Mouse (Mus musculus) myocyte (in vitro differentiated cells): ENCODE data around the gene Thoc3. TPM values are rescaled to one million over a fixed set of nuclear protein-coding genes. Genes with fewer than 3 reads are reported as not detected.

Experiments
- H3K27me3 ChIP-seq: one replicate; pipeline ENCODE4 v1.6.1; 2011; ENCODE audit not compliant: control insufficient read depth, insufficient read depth, insufficient read length
- H3K36me3 ChIP-seq: one replicate; pipeline ENCODE4 v1.6.1; 2011; ENCODE audit not compliant: control insufficient read depth, insufficient read depth
- H3K4me2 ChIP-seq: one replicate; pipeline ENCODE4 v1.6.1; 2011; ENCODE audit warnings: low read depth, control low read depth
- H3K4me3 ChIP-seq: one replicate; pipeline ENCODE4 v1.5.1; 2011; ENCODE audit warnings: mild to moderate bottlenecking, control low read depth, moderate library complexity
- H3K79me2 ChIP-seq: one replicate; pipeline ENCODE4 v1.6.1; 2011; ENCODE audit not compliant: control insufficient read depth, insufficient read depth
- H3ac ChIP-seq: one replicate; pipeline ENCODE4 v1.6.1; 2011; ENCODE audit not compliant: control insufficient read depth, insufficient read length
- CEBPB ChIP-seq: IDR thresholded peaks from 2 replicates; pipeline ENCODE4 v1.6.1; 2011; ENCODE audit warnings: mild to moderate bottlenecking, moderate library complexity; ENCODE audit not compliant: poor library complexity, insufficient read depth, severe bottlenecking
- E2F4 ChIP-seq: IDR thresholded peaks from one replicate; pipeline ENCODE4 v1.6.1; 2011; ENCODE audit warnings: mild to moderate bottlenecking, control low read depth, moderate library complexity; ENCODE audit not compliant: insufficient read depth
- MAX ChIP-seq: IDR thresholded peaks from one replicate; pipeline ENCODE4 v1.6.1; 2011; ENCODE audit warnings: low read depth, mild to moderate bottlenecking, control low read depth
- MYOD1 ChIP-seq, 3 experiments: IDR thresholded peaks; one replicate each; pipeline ENCODE4 v1.6.1; 2011; ENCODE audit warnings: control low read depth in 2 of 3, low read depth in 2 of 3, mild to moderate bottlenecking in 2 of 3, moderate library complexity in 1 of 3; ENCODE audit not compliant: insufficient read length in 2 of 3, control insufficient read depth in 1 of 3
- MYOG ChIP-seq, 3 experiments: IDR thresholded peaks; one replicate each; pipeline ENCODE4 v1.6.1; 2011; ENCODE audit warnings: control low read depth in 2 of 3, low read depth in 2 of 3, mild to moderate bottlenecking in 2 of 3; ENCODE audit not compliant: insufficient read length in 2 of 3, control insufficient read depth in 1 of 3, insufficient read depth in 1 of 3
- POLR2A ChIP-seq: IDR thresholded peaks from one replicate; pipeline ENCODE4 v1.6.1; 2011; ENCODE audit warnings: low read depth, mild to moderate bottlenecking, control low read depth, moderate library complexity; ENCODE audit not compliant: insufficient read length
- POLR2AphosphoS2 ChIP-seq: IDR thresholded peaks from one replicate; pipeline ENCODE4 v1.6.1; 2011; ENCODE audit warnings: low read depth, control low read depth; ENCODE audit not compliant: insufficient read length
- REST ChIP-seq: IDR thresholded peaks from one replicate; pipeline ENCODE4 v1.6.1; 2011; ENCODE audit warnings: mild to moderate bottlenecking, control low read depth, moderate library complexity; ENCODE audit not compliant: insufficient read depth, insufficient read length
- SRF ChIP-seq: IDR thresholded peaks from one replicate; pipeline ENCODE4 v1.6.1; 2011; ENCODE audit warnings: low read depth; ENCODE audit not compliant: control insufficient read depth, insufficient read length
- TCF12 ChIP-seq: IDR thresholded peaks from one replicate; pipeline ENCODE4 v1.6.1; 2011; ENCODE audit warnings: mild to moderate bottlenecking, control low read depth; ENCODE audit not compliant: poor library complexity, insufficient read depth, severe bottlenecking
- TCF3 ChIP-seq: IDR thresholded peaks from one replicate; pipeline ENCODE4 v1.6.1; 2011; ENCODE audit warnings: low read depth, control low read depth; ENCODE audit not compliant: insufficient read length
- USF1 ChIP-seq: IDR thresholded peaks from one replicate; pipeline ENCODE4 v1.6.1; 2011; ENCODE audit warnings: low read depth, mild to moderate bottlenecking, control low read depth, moderate library complexity
- polyA plus RNA-seq: library from polyadenylated mRNA; unstranded; fragments of >200 nt; fragmentation: generic; extraction: Trizol; gene quantifications from one replicate; pipeline ENCODE4 v1.2.1, GENCODE M21; 2012; ENCODE audit warnings: missing spikeins

The Thoc3 gene
- polyA plus RNA-seq, 1 experiment, result 40.6 TPM

GRCm38 (mm10) chr13:54481498-54481897, 12.8 kb upstream of the Thoc3 start:
- no peaks in the 10 kb centered on the region for H3K36me3 ChIP-seq
- no peak overlapping the region for H3K4me3 ChIP-seq
- H3ac ChIP-seq, result no peak overlapping the region
- TF ChIP-seq TCF3 (no peak), MYOD1 (IDR thresholded peaks at IDR 0.05; ENCODE audit: control insufficient read depth in 1 of 3, insufficient read length in 2 of 3, low read depth in 2 of 3) (no peak), POLR2A (no peak), TCF12 (no peak), POLR2AphosphoS2 (no peak), CEBPB (no peak), REST (no peak)
- no peak overlapping the region for H3K4me2 ChIP-seq
- H3K27me3 ChIP-seq, result no peaks in the 10 kb centered on the region
- no peaks in the 10 kb centered on the region for H3K79me2 ChIP-seq

- TF ChIP-seq CEBPB, result no peak
- TF ChIP-seq REST, result no peak
- TF ChIP-seq POLR2AphosphoS2, result no peak
- no peak for TF ChIP-seq TCF12
- TF ChIP-seq MYOD1 (IDR thresholded peaks at IDR 0.05; ENCODE audit: control insufficient read depth in 1 of 3, insufficient read length in 2 of 3, low read depth in 2 of 3), result no peak
- no peak for TF ChIP-seq SRF
- TF ChIP-seq USF1, result no peak
- TF ChIP-seq MYOG (IDR thresholded peaks at IDR 0.05; ENCODE audit: control insufficient read depth in 1 of 3, insufficient read depth in 1 of 3, insufficient read length in 2 of 3, low read depth in 2 of 3), result no peak
- TF ChIP-seq MAX, result no peak
- no peaks in the 10 kb centered on the region for H3K27me3 ChIP-seq
- H3K36me3 ChIP-seq, result no peaks in the 10 kb centered on the region
- no peak overlapping the region for H3K4me3 ChIP-seq
- no peaks in the 10 kb centered on the region for H3K79me2 ChIP-seq
- no peak overlapping the region for H3ac ChIP-seq
- H3K4me2 ChIP-seq, result no peak overlapping the region
These were observed 10.6 kb upstream of the Thoc3 start for GRCm38 (mm10) chr13:54479286-54479685.

- Histone ChIP-seq H3K36me3 (no peaks in the 10 kb centered on the region), H3ac (no peak overlapping the region), H3K4me3 (no peak overlapping the region), H3K27me3 (peaks cover 10% of the 10 kb centered on the region), H3K79me2 (no peaks in the 10 kb centered on the region), H3K4me2 (no peak overlapping the region)
- no peak for TF ChIP-seq SRF
- no peak for TF ChIP-seq POLR2A
These were observed 7.1 kb upstream of the Thoc3 start for GRCm38 (mm10) chr13:54475702-54476101.

GRCm38 (mm10) chr13:54474996-54475395, 6.3 kb upstream of the Thoc3 start:
- Histone ChIP-seq H3ac (no peak overlapping the region), H3K4me3 (no peak overlapping the region), H3K36me3 (no peaks in the 10 kb centered on the region), H3K79me2 (no peaks in the 10 kb centered on the region), H3K4me2 (no peak overlapping the region), H3K27me3 (peaks cover 10% of the 10 kb centered on the region)
- no peak for TF ChIP-seq TCF3
- no peak for TF ChIP-seq POLR2AphosphoS2
- no peak for TF ChIP-seq CEBPB
- TF ChIP-seq SRF, result no peak
- no peak for TF ChIP-seq REST
- no peak for TF ChIP-seq MYOD1 (IDR thresholded peaks at IDR 0.05; ENCODE audit: control insufficient read depth in 1 of 3, insufficient read length in 2 of 3, low read depth in 2 of 3)
- TF ChIP-seq USF1, result no peak

- Histone ChIP-seq H3K4me3 (no peak overlapping the region), H3ac (no peak overlapping the region), H3K36me3 (no peaks in the 10 kb centered on the region), H3K27me3 (peaks cover 10% of the 10 kb centered on the region), H3K79me2 (peaks cover 16% of the 10 kb centered on the region), H3K4me2 (no peak overlapping the region)
- TF ChIP-seq SRF (no peak), POLR2AphosphoS2 (no peak), CEBPB (no peak)
These were observed 3.3 kb upstream of the Thoc3 start for GRCm38 (mm10) chr13:54471967-54472366.

GRCm38 (mm10) chr13:54469012-54469354, 334 bp upstream of the Thoc3 start:
- peaks cover 24% of the 10 kb centered on the region for H3K36me3 ChIP-seq
- peak overlapping the region; percentile 94 for H3K4me3 ChIP-seq
- TF ChIP-seq CEBPB (no peak), REST (no peak), MYOG (IDR thresholded peaks at IDR 0.05; ENCODE audit: control insufficient read depth in 1 of 3, insufficient read depth in 1 of 3, insufficient read length in 2 of 3, low read depth in 2 of 3) (no peak), POLR2AphosphoS2 (no peak), MAX (no peak), E2F4 (no peak), SRF (no peak), TCF3 (no peak), USF1 (no peak), TCF12 (no peak), POLR2A (no peak), MYOD1 (IDR thresholded peaks at IDR 0.05; ENCODE audit: control insufficient read depth in 1 of 3, insufficient read length in 2 of 3, low read depth in 2 of 3) (no peak)
- peaks cover 25% of the 10 kb centered on the region for H3K79me2 ChIP-seq
- peak overlapping the region; percentile 76 for H3K4me2 ChIP-seq
- H3K27me3 ChIP-seq, result peaks cover 7% of the 10 kb centered on the region
- H3ac ChIP-seq, result peak overlapping the region; percentile 53
